Comparison of ENCODE assay signal across 15 mouse cellular contexts in genomic region chr19:21636907-21637306, GRCm38 (mm10).
"Had no signal": no experiment of that assay in that cellular context is flagged by ENCODE, and none has a peak within 500 bp of the region (broad histone marks: within the 10 kb centered on the region; RNA-seq: fewer than 3 reads in every experiment).

No protein-coding gene starts in this region.

- H3K9me3 ChIP-seq: intestine, embryonic 15.5 days; limb, embryonic 10.5 days; liver, embryonic 15.5 days; stomach, embryonic 15.5 days had no signal

- H3K4me1 ChIP-seq: intestine, embryonic 15.5 days; liver, embryonic 15.5 days; midbrain, embryonic 12.5 days had no signal

- H3K36me3 ChIP-seq: intestine, embryonic 15.5 days; liver, embryonic 15.5 days; midbrain, embryonic 12.5 days; stomach, embryonic 15.5 days had no signal

- DNase-seq: kidney, adult 18-20 months; kidney, postnatal 25 days; right cerebral cortex, adult 18-20 months; right cerebral cortex, postnatal 25 days; thymus, adult 2 months; thymus, postnatal 25 days had no signal

- H3K27ac ChIP-seq: intestine, embryonic 15.5 days; left cerebral cortex, adult 2 months; limb, embryonic 10.5 days; liver, embryonic 15.5 days; macrophage; midbrain, embryonic 12.5 days; stomach, embryonic 15.5 days had no signal

- H3K27me3 ChIP-seq: intestine, embryonic 15.5 days; liver, embryonic 15.5 days; midbrain, embryonic 12.5 days; stomach, embryonic 15.5 days had no signal

- H3K4me3 ChIP-seq: intestine, embryonic 15.5 days; left cerebral cortex, adult 2 months; limb, embryonic 10.5 days; liver, embryonic 15.5 days; midbrain, embryonic 12.5 days; stomach, embryonic 15.5 days had no signal

- H3K4me2 ChIP-seq: intestine, embryonic 15.5 days; liver, embryonic 11.5 days; liver, embryonic 15.5 days; midbrain, embryonic 12.5 days; stomach, embryonic 15.5 days had no signal

- ATAC-seq: intestine, embryonic 15.5 days; midbrain, embryonic 16.5 days had no signal

- H3K9ac ChIP-seq: intestine, embryonic 15.5 days; liver, embryonic 15.5 days; midbrain, embryonic 12.5 days; stomach, embryonic 15.5 days had no signal
